Mouse (Mus musculus) G1E-ER4 (cell line): ENCODE results near the gene Ssxb10. TPM values are rescaled to one million over a fixed set of nuclear protein-coding genes. Genes with fewer than 3 reads are reported as not detected.
"Not testable (repeated sequence)": the region's sequence is repeated elsewhere in the genome, so short reads cannot be mapped to it uniquely, and the experiment has no call there.

Source experiments
- GATA1 ChIP-seq: IDR thresholded peaks from one replicate; pipeline ENCODE4 v1.8.0; 2012; ENCODE audit warnings: low read length, inconsistent platforms
- polyA plus RNA-seq: library from polyadenylated mRNA; stranded (reverse); fragments of >175 nt; gene quantifications from 2 replicates; pipeline ENCODE4 v1.2.3, GENCODE M21; 2012

Gene Ssxb10
- polyA plus RNA-seq = not detected in 2 replicates

GRCm38 (mm10) chrX:8327124-8327523 lies at the start of gene Ssxb10:
TSS of gene Ssxb10 (plus strand) at chrX:8327424.
- TF ChIP-seq GATA1 = no peak

GRCm38 (mm10) chrX:8288621-8289020 lies 38.6 kb upstream of the Ssxb10 start:
- no peak for TF ChIP-seq GATA1

GRCm38 (mm10) chrX:8309302-8309701 lies 17.9 kb upstream of the Ssxb10 start:
- TF ChIP-seq GATA1 = no peak

GRCm38 (mm10) chrX:8366678-8367077 lies 39.5 kb downstream of the Ssxb10 start, which contains the start of gene Ssxb9:
TSS of gene Ssxb9 (plus strand) at chrX:8366978.
- TF ChIP-seq GATA1 = not testable (repeated sequence)

Other genes starting within 250 kb of the Ssxb10 start
- 177 and 230 TPM in 2 replicates for gene Was, start 236.9 kb upstream of the Ssxb10 start, polyA plus RNA-seq
- 39.6 and 40.4 TPM in 2 replicates for gene Wdr13, start 194.5 kb upstream of the Ssxb10 start, polyA plus RNA-seq
- gene Rbm3, start 181.5 kb upstream of the Ssxb10 start, polyA plus RNA-seq = 55.5 and 225 TPM in 2 replicates
- 4.8 and 6.5 TPM in 2 replicates for gene Tbc1d25, start 151.2 kb upstream of the Ssxb10 start, polyA plus RNA-seq
- 2.6 and 3.6 TPM in 2 replicates for gene Ebp, start 133.9 kb upstream of the Ssxb10 start, polyA plus RNA-seq
- gene Porcn, start 120.9 kb upstream of the Ssxb10 start, polyA plus RNA-seq = 5.0 TPM in 2 replicates
- 17.1 and 19.7 TPM in 2 replicates for gene Ftsj1, start 75.0 kb upstream of the Ssxb10 start, polyA plus RNA-seq
- gene Slc38a5, start 56.3 kb upstream of the Ssxb10 start, polyA plus RNA-seq = 0.45 and 6.2 TPM in 2 replicates
- not detected in 2 replicates for gene Ssxb9, start 39.6 kb downstream of the Ssxb10 start, polyA plus RNA-seq
- gene Ssxb1, start 85.9 kb downstream of the Ssxb10 start, polyA plus RNA-seq = not detected in 2 replicates
- not detected in 2 replicates for gene Ssxb2, start 134.3 kb downstream of the Ssxb10 start, polyA plus RNA-seq
- gene Gm14459, start 197.5 kb downstream of the Ssxb10 start, polyA plus RNA-seq = not detected in 2 replicates
- gene Ssxb6, start 220.8 kb downstream of the Ssxb10 start, polyA plus RNA-seq = not detected in 2 replicates